Mouse (Mus musculus) thymus, postnatal 0 days (tissue): ENCODE measurements around the gene Opa3. TPM values are rescaled to one million over a fixed set of nuclear protein-coding genes. Genes with fewer than 3 reads are reported as not detected.

Experiments used
- DNase-seq: peaks from one replicate; pipeline ENCODE4 v3.0.0-alpha.2; 2015; ENCODE audit warnings: low spot score
- polyA plus RNA-seq: library from polyadenylated mRNA; unstranded; fragments of >200 nt; fragmentation: Nextera tagmentation; extraction: Ambion mirVana; gene quantifications from 2 replicates; pipeline ENCODE4 v1.2.1, GENCODE M21; 2015

The Opa3 gene
- polyA plus RNA-seq, 1 experiment from 2014 or later: 25.4 TPM

- DNase-seq: no peak
Observed at GRCm38 (mm10) chr7:19214369-19214768, 13.8 kb upstream of the Opa3 start.

GRCm38 (mm10) chr7:19214940-19215339 is 13.2 kb upstream of the Opa3 start:
- DNase-seq: no peak

GRCm38 (mm10) chr7:19217492-19217891 is 10.6 kb upstream of the Opa3 start:
- DNase-seq: no peak

- no peak for DNase-seq
Observed at GRCm38 (mm10) chr7:19217944-19218343, 10.2 kb upstream of the Opa3 start.

- no peak for DNase-seq
Observed at GRCm38 (mm10) chr7:19220061-19220460, 8.1 kb upstream of the Opa3 start.

- DNase-seq: no peak
Observed at GRCm38 (mm10) chr7:19222189-19222588, 5.9 kb upstream of the Opa3 start.

GRCm38 (mm10) chr7:19222875-19223274 is 5.3 kb upstream of the Opa3 start:
- DNase-seq: no peak

- no peak for DNase-seq
Observed at GRCm38 (mm10) chr7:19224933-19225332, 3.2 kb upstream of the Opa3 start.

GRCm38 (mm10) chr7:19226817-19227797 is 1.0 kb upstream of the Opa3 start:
- DNase-seq: peak; percentile 68

- no peak for DNase-seq
Observed at GRCm38 (mm10) chr7:19228793-19229148, 637 bp downstream of the Opa3 start.

- DNase-seq: peak; percentile 8
Observed at GRCm38 (mm10) chr7:19229404-19229803, 1.3 kb downstream of the Opa3 start.

- DNase-seq: no peak
Observed at GRCm38 (mm10) chr7:19230041-19230580, 2.0 kb downstream of the Opa3 start.

- no peak for DNase-seq
Observed at GRCm38 (mm10) chr7:19230899-19231298, 2.8 kb downstream of the Opa3 start.

GRCm38 (mm10) chr7:19231849-19232248 is 3.7 kb downstream of the Opa3 start:
- no peak for DNase-seq

- no peak for DNase-seq
Observed at GRCm38 (mm10) chr7:19234652-19235051, 6.5 kb downstream of the Opa3 start.

- no peak for DNase-seq
Observed at GRCm38 (mm10) chr7:19235092-19235671, 7.0 kb downstream of the Opa3 start.

GRCm38 (mm10) chr7:19236411-19236810 is 8.3 kb downstream of the Opa3 start:
- DNase-seq: no peak

- DNase-seq: no peak
Observed at GRCm38 (mm10) chr7:19238344-19238743, 10.2 kb downstream of the Opa3 start.

GRCm38 (mm10) chr7:19239423-19239822 is 11.3 kb downstream of the Opa3 start:
- DNase-seq: peak; percentile 87

- no peak for DNase-seq
Observed at GRCm38 (mm10) chr7:19239986-19240385, 11.9 kb downstream of the Opa3 start.

- no peak for DNase-seq
Observed at GRCm38 (mm10) chr7:19240905-19241463, 12.8 kb downstream of the Opa3 start.

- DNase-seq: no peak
Observed at GRCm38 (mm10) chr7:19242005-19242404, 13.9 kb downstream of the Opa3 start.
